Mouse (Mus musculus) lung, embryonic 14.5 days (tissue): Measurements from ENCODE around the gene Oscp1. TPM values are rescaled to one million over a fixed set of nuclear protein-coding genes. Genes with fewer than 3 reads are reported as not detected.

Experiments
- ATAC-seq: fragments of 200-750 bp; cut with Nextera tagmentation; 2 replicates; pipeline ENCODE4 v1.8.0; 2017; ENCODE audit warnings: mild to moderate bottlenecking, moderate TSS enrichment, moderate library complexity; ENCODE audit not compliant: insufficient read depth
- DNase-seq: peaks from one replicate; pipeline ENCODE4 v3.0.0-alpha.2; 2015
- H3K27ac ChIP-seq: fragments of 300-500 bp; sonication (generic); 2 replicates; pipeline ENCODE4 v1.5.1; 2014; ENCODE audit warnings: low read depth, mild to moderate bottlenecking, moderate library complexity
- H3K27me3 ChIP-seq: fragments of 300-500 bp; sonication (generic); 2 replicates; pipeline ENCODE4 v1.6.1; 2014; ENCODE audit warnings: low read length, control low read depth; ENCODE audit not compliant: insufficient read depth
- H3K36me3 ChIP-seq: fragments of 300-500 bp; sonication (generic); 2 replicates; pipeline ENCODE4 v1.6.1; 2014; ENCODE audit warnings: control low read depth; ENCODE audit not compliant: insufficient read depth
- H3K4me1 ChIP-seq: fragments of 300-500 bp; sonication (generic); 2 replicates; pipeline ENCODE4 v1.6.1; 2014; ENCODE audit warnings: antibody characterized with exemption, control low read depth; ENCODE audit not compliant: insufficient read depth
- H3K4me2 ChIP-seq: fragments of 300-500 bp; sonication (generic); 2 replicates; pipeline ENCODE4 v1.6.1; 2014; ENCODE audit warnings: mild to moderate bottlenecking
- H3K4me3 ChIP-seq: fragments of 300-500 bp; sonication (generic); 2 replicates; pipeline ENCODE4 v1.5.1; 2014; ENCODE audit warnings: low read depth, low read length
- H3K9ac ChIP-seq: fragments of 300-500 bp; sonication (generic); 2 replicates; pipeline ENCODE4 v1.6.1; 2014
- H3K9me3 ChIP-seq: fragments of 300-500 bp; sonication (generic); 2 replicates; pipeline ENCODE4 v1.6.1; 2016; ENCODE audit warnings: low read depth, low read length, control low read depth
- CTCF ChIP-seq: IDR thresholded peaks from 2 replicates; pipeline ENCODE4 v1.5.1; 2016; ENCODE audit warnings: antibody characterized with exemption, low read depth
- WGBS: fragments of 180-500 bp; shearing (Covaris S2); extraction: QIAGEN DNeasy Blood & Tissue Kit; methylation state at CpG from one replicate; pipeline ENCODE4 v1.1.7; 2014; 5-methylcytosine and 5-hydroxymethylcytosine counted together
- polyA plus RNA-seq: library from polyadenylated mRNA; unstranded; fragments of >200 nt; fragmentation: Nextera tagmentation; extraction: Ambion mirVana; gene quantifications from 2 replicates; pipeline ENCODE4 v1.2.1, GENCODE M21; 2014

Gene Oscp1
- polyA plus RNA-seq, 1 experiment from 2014 or later: 18.1 TPM

- Histone ChIP-seq H3K9ac (no peak overlapping the region), H3K9me3 (no peaks in the 10 kb centered on the region), H3K4me2 (no peak overlapping the region), H3K27ac (no peak overlapping the region), H3K4me3 (no peak overlapping the region), H3K36me3 (no peaks in the 10 kb centered on the region), H3K27me3 (no peaks in the 10 kb centered on the region), H3K4me1 (no peaks in the 10 kb centered on the region)
- no peak for TF ChIP-seq CTCF
- WGBS: 25% methylated on average over 1 of the region's 1 CpGs
- no peak for DNase-seq
- no peak for ATAC-seq
Observed at GRCm38 (mm10) chr4:126062856-126063255, 4.5 kb downstream of the Oscp1 start.

- Histone ChIP-seq H3K4me1 (no peaks in the 10 kb centered on the region), H3K9ac (no peak overlapping the region), H3K9me3 (no peaks in the 10 kb centered on the region), H3K27ac (no peak overlapping the region), H3K27me3 (no peaks in the 10 kb centered on the region), H3K4me2 (no peak overlapping the region), H3K4me3 (no peak overlapping the region), H3K36me3 (no peaks in the 10 kb centered on the region)
- 84% methylated on average over 7 of the region's 7 CpGs for WGBS
- no peak for TF ChIP-seq CTCF
- ATAC-seq: no peak
- no peak for DNase-seq
Observed at GRCm38 (mm10) chr4:126065241-126065640, 6.9 kb downstream of the Oscp1 start.

GRCm38 (mm10) chr4:126067401-126068077, 9.2 kb downstream of the Oscp1 start:
- DNase-seq: peak; percentile 4
- 57% methylated on average over 15 of the region's 15 CpGs for WGBS

GRCm38 (mm10) chr4:126068842-126069241, 10.5 kb downstream of the Oscp1 start:
- DNase-seq (no peak), ATAC-seq (no peak)
- 80% methylated on average over 6 of the region's 6 CpGs for WGBS
- no peak overlapping the region for H3K9ac ChIP-seq
- H3K27ac ChIP-seq: no peak overlapping the region
- no peaks in the 10 kb centered on the region for H3K4me1 ChIP-seq
- TF ChIP-seq CTCF: no peak
- H3K4me3 ChIP-seq: no peak overlapping the region
- H3K4me2 ChIP-seq: no peak overlapping the region
- no peaks in the 10 kb centered on the region for H3K27me3 ChIP-seq
- no peaks in the 10 kb centered on the region for H3K9me3 ChIP-seq
- H3K36me3 ChIP-seq: no peaks in the 10 kb centered on the region

More at GRCm38 (mm10) chr4:126067401-126068077, 9.2 kb downstream of the Oscp1 start:
- ATAC-seq: no peak
- no peak overlapping the region for H3K4me3 ChIP-seq
- H3K9me3 ChIP-seq: no peaks in the 10 kb centered on the region
- H3K27ac ChIP-seq: no peak overlapping the region
- H3K27me3 ChIP-seq: no peaks in the 10 kb centered on the region
- no peaks in the 10 kb centered on the region for H3K4me1 ChIP-seq
- H3K9ac ChIP-seq: no peak overlapping the region
- H3K36me3 ChIP-seq: no peaks in the 10 kb centered on the region
- TF ChIP-seq CTCF: no peak
- no peak overlapping the region for H3K4me2 ChIP-seq

GRCm38 (mm10) chr4:126077833-126078232, 19.5 kb downstream of the Oscp1 start:
- Histone ChIP-seq H3K4me1 (no peaks in the 10 kb centered on the region), H3K36me3 (no peaks in the 10 kb centered on the region), H3K4me2 (no peak overlapping the region), H3K9ac (no peak overlapping the region), H3K27ac (no peak overlapping the region), H3K4me3 (no peak overlapping the region), H3K9me3 (no peaks in the 10 kb centered on the region), H3K27me3 (no peaks in the 10 kb centered on the region)
- 75% methylated on average over 6 of the region's 6 CpGs for WGBS
- DNase-seq: peak; percentile 7
- no peak for TF ChIP-seq CTCF
- ATAC-seq: no peak

- no peak overlapping the region for H3K9ac ChIP-seq
- no peak overlapping the region for H3K4me2 ChIP-seq
- TF ChIP-seq CTCF: no peak
- no peaks in the 10 kb centered on the region for H3K27me3 ChIP-seq
- ATAC-seq (no peak), DNase-seq (no peak)
- WGBS: 66% methylated on average over 4 of the region's 4 CpGs
- H3K36me3 ChIP-seq: no peaks in the 10 kb centered on the region
- no peak overlapping the region for H3K27ac ChIP-seq
- no peaks in the 10 kb centered on the region for H3K9me3 ChIP-seq
- no peak overlapping the region for H3K4me3 ChIP-seq
- no peaks in the 10 kb centered on the region for H3K4me1 ChIP-seq
Observed at GRCm38 (mm10) chr4:126079266-126079665, 20.9 kb downstream of the Oscp1 start.

- WGBS: 83% methylated on average over 1 of the region's 1 CpGs
- Histone ChIP-seq H3K36me3 (no peaks in the 10 kb centered on the region), H3K9me3 (no peaks in the 10 kb centered on the region)
Observed at GRCm38 (mm10) chr4:126081601-126082000, 23.2 kb downstream of the Oscp1 start.

More at GRCm38 (mm10) chr4:126081601-126082000, 23.2 kb downstream of the Oscp1 start:
- no peaks in the 10 kb centered on the region for H3K4me1 ChIP-seq
- ATAC-seq (no peak), DNase-seq (no peak)
- no peak overlapping the region for H3K27ac ChIP-seq
- H3K4me2 ChIP-seq: no peak overlapping the region
- H3K27me3 ChIP-seq: no peaks in the 10 kb centered on the region
- no peak overlapping the region for H3K4me3 ChIP-seq
- no peak overlapping the region for H3K9ac ChIP-seq
- TF ChIP-seq CTCF: no peak
